Mouse (Mus musculus) megakaryocyte-erythroid progenitor cell, adult 5-6 weeks (primary cell): Measurements from ENCODE around the gene Sprr2b. TPM values are rescaled to one million over a fixed set of nuclear protein-coding genes. Genes with fewer than 3 reads are reported as not detected.
"Not testable (repeated sequence)": the region's sequence is repeated elsewhere in the genome, so short reads cannot be mapped to it uniquely, and the experiment has no call there.

Experiments
- ATAC-seq: replicated peaks from 2 replicates; pipeline ENCODE4 v1.8.0; 2016; ENCODE audit warnings: mild to moderate bottlenecking, inconsistent platforms; ENCODE audit not compliant: severe bottlenecking, poor library complexity, low FRiP score, low TSS enrichment
- total RNA-seq, 2 experiments: library from RNA; stranded (forward) in 1 of 2; stranded (reverse) in 1 of 2; fragments of 200-1000, 215-1000 nt in 1 of 2; fragments of >200 nt in 1 of 2; fragmentation: Nextera tagmentation in 1 of 2; gene quantifications; 2 replicates each; pipeline ENCODE4 v1.2.3; 2014 to 2017

Gene Sprr2b
- total RNA-seq (2014; fragmentation: Nextera tagmentation) (not detected in 2 replicates), total RNA-seq (2017) (not detected in 2 replicates)

DNA sequence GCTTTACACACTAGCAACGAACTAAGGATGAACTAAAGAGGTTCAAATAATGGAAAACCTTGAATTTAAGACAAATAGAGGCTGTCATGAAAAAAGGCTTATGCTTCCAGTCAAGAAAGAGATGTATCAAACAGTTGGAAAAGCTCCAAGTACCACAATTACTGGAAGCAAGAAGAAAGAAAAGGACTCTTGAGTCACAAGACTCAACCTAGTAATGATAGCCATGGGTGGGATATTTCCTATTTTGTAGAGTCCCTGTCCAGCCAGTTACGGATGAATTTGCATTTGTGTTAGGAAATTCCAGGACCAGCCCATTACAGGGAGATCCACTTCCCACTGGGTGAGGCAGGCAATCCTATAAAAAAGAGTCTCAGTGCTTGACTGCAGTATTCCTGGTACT lies at the start of gene Sprr2b:
Gene Sprr2b (plus strand): TSS at position 301 of the 400 bp plus-strand sequence.
- no peak for ATAC-seq

- ATAC-seq = 0 out of 2 replicates have a peak, but pooled peaks have one; percentile 14
Measured at GRCm38 (mm10) chr3:92271414-92271985, 44.9 kb upstream of the Sprr2b start.

GRCm38 (mm10) chr3:92273504-92273903 lies 42.9 kb upstream of the Sprr2b start:
- not testable (repeated sequence) for ATAC-seq

DNA sequence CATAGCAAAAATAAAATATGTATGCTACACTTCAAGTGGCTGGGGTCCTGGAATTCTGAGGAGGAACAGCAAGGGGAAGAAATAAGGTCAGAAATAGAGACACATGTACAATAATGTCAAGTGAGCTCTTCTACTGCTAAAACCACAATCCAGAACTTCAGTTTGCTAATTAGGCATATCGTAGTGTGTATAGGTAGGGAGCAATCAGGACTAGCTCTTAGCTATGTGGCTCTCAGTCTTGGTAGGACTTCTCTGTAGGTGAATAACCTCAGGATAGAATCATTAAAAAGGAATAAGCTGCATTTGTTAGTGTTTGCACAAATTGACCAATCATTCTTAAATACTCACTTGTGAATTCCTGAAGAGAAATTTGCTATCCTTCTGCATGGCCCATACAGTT lies 42.4 kb upstream of the Sprr2b start:
- ATAC-seq = peak; percentile 53; the same call in 1 of the 2 replicates

DNA sequence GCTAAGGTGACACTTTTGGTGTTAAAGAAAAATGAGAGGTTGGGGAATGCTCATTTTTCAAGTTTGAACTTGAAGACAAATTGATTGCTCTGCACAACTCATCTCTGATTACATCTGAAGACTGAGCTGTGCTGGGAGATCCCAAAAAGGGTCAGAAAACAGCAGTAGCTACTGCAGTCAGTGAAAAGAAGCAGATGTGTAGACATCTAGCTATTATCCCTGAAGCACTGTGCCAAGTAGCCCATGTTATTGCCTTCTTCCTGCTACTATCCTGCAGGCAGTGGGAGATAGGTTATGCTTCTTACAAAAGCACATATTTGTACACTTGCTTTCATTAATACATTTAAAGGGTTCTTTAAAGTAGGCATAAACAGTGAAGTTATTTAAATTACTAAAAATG lies 36.8 kb upstream of the Sprr2b start:
- ATAC-seq = not testable (repeated sequence)

DNA sequence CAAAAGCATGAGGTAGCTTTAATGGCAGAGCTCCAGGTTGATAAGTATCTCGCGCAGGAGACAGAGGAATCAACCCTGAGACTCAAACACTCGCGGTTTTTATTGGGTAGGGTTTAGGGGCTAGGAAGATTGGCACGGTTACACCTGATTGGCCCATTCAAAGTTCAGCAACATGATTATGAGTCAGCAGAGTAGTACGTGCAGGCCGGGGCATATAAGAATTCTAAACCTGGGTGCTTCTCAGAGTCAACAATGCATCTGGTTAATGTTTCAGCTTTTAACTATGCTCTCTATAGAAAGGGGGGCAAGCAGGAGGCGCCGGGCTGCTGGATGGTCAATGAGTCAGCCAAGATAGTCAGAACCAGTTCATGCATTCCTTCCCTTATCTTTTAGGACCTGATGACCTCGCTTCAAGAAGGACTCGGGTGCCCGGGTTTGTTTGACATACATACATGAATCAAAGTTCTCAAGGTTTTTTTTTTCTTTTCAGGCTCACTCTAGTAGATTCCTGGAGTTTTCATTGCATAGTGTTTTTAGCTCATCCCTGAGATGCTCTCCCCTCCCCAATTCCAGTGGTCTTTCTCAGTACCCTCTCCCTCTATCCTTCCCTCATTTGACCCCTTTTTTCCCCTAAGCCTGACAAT lies 35.3 kb upstream of the Sprr2b start:
- ATAC-seq = not testable (repeated sequence)

- ATAC-seq = not testable (repeated sequence)
Measured at GRCm38 (mm10) chr3:92285101-92285500, 31.3 kb upstream of the Sprr2b start, which contains the start of gene Sprr2a3. Gene Sprr2a3 (plus strand): TSS chr3:92285417.

DNA sequence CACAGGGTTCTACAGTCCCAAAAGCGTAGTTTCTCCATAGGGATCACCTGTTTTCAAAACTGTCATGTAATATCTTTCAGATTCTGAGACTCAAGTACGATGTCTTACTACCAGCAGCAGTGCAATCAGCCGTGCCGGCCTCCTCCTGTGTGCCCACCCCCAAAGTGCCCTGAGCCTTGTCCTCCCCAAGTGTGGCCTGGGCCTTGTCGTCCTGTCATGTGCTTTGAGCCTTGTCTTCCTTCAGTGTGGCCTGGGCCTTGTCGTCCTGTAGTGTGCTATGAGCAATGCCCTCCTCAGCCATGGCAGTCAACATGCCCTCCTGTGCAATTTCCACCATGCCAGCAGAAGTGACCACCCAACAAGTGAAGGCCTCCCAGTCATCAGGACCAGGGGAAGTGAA lies 27.9 kb upstream of the Sprr2b start:
- not testable (repeated sequence) for ATAC-seq

DNA sequence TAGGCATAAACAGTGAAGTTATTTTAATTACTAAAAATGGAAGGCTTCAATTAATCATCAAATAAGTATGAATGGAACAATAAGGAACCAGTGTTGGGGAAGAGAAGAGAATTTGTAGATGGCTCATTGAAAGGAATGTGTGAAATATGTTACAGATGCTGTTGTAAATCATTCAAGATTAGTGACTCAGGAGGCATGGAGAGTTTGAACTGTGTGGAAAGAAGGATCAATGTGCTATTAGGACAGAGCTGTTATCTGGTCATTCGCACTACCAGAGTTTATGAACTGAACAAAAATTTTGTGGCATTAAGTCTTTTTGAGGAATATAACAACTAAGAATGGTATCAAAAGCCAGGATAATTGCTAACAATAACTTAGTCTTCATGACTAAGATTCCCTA lies 9.0 kb upstream of the Sprr2b start:
- ATAC-seq = no peak

DNA sequence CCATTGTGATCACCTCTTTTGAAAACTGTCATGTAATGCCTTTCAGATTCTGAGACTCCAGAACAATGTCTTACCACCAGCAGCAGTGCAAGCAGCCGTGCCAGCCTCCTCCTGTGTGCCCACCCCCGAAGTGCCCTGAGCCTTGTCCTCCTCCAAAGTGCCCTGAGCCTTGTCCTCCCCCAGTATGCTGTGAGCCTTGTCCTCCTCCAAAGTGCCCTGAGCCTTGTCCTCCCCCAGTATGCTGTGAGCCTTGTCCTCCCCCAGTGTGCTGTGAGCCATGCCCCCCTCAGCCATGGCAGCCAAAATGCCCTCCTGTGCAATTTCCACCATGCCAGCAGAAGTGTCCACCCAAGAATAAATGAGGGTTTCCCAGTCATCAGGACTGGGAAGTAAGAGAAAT lies 964 bp downstream of the Sprr2b start:
- no peak for ATAC-seq

GRCm38 (mm10) chr3:92336278-92336677 lies 19.9 kb downstream of the Sprr2b start:
- no peak for ATAC-seq

GRCm38 (mm10) chr3:92338840-92339239 lies 22.4 kb downstream of the Sprr2b start, which contains the start of gene Sprr2d:
Gene Sprr2d (plus strand): TSS chr3:92339140.
- ATAC-seq = no peak

DNA sequence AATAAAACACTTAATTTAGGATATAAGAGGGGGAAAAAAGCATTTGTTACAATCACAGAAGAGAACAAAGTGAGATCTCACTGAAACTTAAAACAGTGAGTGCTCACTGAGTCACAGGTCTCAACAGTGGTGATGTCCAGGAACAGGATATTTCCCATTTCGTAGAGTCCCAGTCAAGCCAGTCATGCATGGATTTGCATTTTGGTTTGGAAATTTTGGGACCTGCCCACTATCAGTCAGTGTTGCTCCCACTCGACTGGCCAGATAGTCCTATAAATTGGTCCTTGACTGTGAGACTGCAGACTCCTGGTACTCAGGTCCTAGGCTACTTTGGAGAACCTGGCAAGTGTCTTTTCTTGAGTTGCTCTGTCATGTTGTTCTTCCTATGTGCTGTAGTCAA lies 35.4 kb downstream of the Sprr2b start, which contains the start of gene Sprr2e:
Gene Sprr2e (plus strand): TSS at position 301 of the 400 bp plus-strand sequence.
- no peak for ATAC-seq

- ATAC-seq = no peak
Measured at GRCm38 (mm10) chr3:92361619-92362018, 45.2 kb downstream of the Sprr2b start.

DNA sequence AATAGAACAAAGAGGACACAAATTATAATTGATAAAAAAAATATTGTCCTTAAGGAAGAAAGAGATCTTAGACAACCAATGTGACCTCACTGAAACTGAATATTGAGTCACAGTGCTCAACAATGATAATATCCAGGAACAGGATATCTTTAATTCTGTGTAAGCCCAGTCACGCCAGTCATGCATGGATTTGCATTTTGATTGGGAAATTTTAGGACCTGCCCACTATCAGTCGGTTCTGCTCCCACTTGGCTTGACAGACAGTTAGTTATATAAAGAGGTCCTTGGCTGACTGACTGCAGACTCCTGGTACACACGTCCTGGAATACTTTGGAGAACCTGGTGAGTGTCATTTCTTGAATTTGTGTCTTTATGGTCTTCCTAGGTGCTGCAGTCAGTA lies 48.5 kb downstream of the Sprr2b start, which contains the start of gene Sprr2f:
Gene Sprr2f (plus strand): TSS at position 301 of the 400 bp plus-strand sequence.
- no peak for ATAC-seq

Other genes with a start within 250 kb of the Sprr2b start
- gene Lor, start 233.5 kb upstream of the Sprr2b start, total RNA-seq (2014; fragmentation: Nextera tagmentation) = not detected in 2 replicates
- gene Lor, start 233.5 kb upstream of the Sprr2b start, total RNA-seq (2017) = not detected in 2 replicates
- gene Prr9, start 192.7 kb upstream of the Sprr2b start, total RNA-seq (2014; fragmentation: Nextera tagmentation) = not detected in 2 replicates
- not detected in 2 replicates for gene Prr9, start 192.7 kb upstream of the Sprr2b start, total RNA-seq (2017)
- not detected in 2 replicates for gene Lelp1, start 173.9 kb upstream of the Sprr2b start, total RNA-seq (2014; fragmentation: Nextera tagmentation)
- not detected in 2 replicates for gene Lelp1, start 173.9 kb upstream of the Sprr2b start, total RNA-seq (2017)
- not detected in 2 replicates for gene Sprr2a1, start 100.8 kb upstream of the Sprr2b start, total RNA-seq (2014; fragmentation: Nextera tagmentation)
- not detected in 2 replicates for gene Sprr2a1, start 100.8 kb upstream of the Sprr2b start, total RNA-seq (2017)
- gene Sprr2a2, start 100.7 kb upstream of the Sprr2b start, total RNA-seq (2014; fragmentation: Nextera tagmentation) = not detected in 2 replicates
- not detected in 2 replicates for gene Sprr2a2, start 100.7 kb upstream of the Sprr2b start, total RNA-seq (2017)
- gene Sprr2a3, start 31.2 kb upstream of the Sprr2b start, total RNA-seq (2014; fragmentation: Nextera tagmentation) = not detected in 2 replicates
- not detected in 2 replicates for gene Sprr2a3, start 31.2 kb upstream of the Sprr2b start, total RNA-seq (2017)
- not detected in 2 replicates for gene Sprr2d, start 22.5 kb downstream of the Sprr2b start, total RNA-seq (2014; fragmentation: Nextera tagmentation)
- gene Sprr2d, start 22.5 kb downstream of the Sprr2b start, total RNA-seq (2017) = not detected in 2 replicates
- gene Sprr2e, start 35.5 kb downstream of the Sprr2b start, total RNA-seq (2014; fragmentation: Nextera tagmentation) = not detected in 2 replicates
- gene Sprr2e, start 35.5 kb downstream of the Sprr2b start, total RNA-seq (2017) = not detected in 2 replicates
- not detected in 2 replicates for gene Sprr2f, start 48.6 kb downstream of the Sprr2b start, total RNA-seq (2014; fragmentation: Nextera tagmentation)
- not detected in 2 replicates for gene Sprr2f, start 48.6 kb downstream of the Sprr2b start, total RNA-seq (2017)
- gene Sprr2h, start 69.1 kb downstream of the Sprr2b start, total RNA-seq (2014; fragmentation: Nextera tagmentation) = not detected in 2 replicates
- not detected in 2 replicates for gene Sprr2h, start 69.1 kb downstream of the Sprr2b start, total RNA-seq (2017)
- not detected in 2 replicates for gene Sprr2i, start 91.4 kb downstream of the Sprr2b start, total RNA-seq (2014; fragmentation: Nextera tagmentation)
- not detected in 2 replicates for gene Sprr2i, start 91.4 kb downstream of the Sprr2b start, total RNA-seq (2017)
- gene Sprr2j-ps, start 101.5 kb downstream of the Sprr2b start, total RNA-seq (2014; fragmentation: Nextera tagmentation) = not detected in 2 replicates
- not detected in 2 replicates for gene Sprr2j-ps, start 101.5 kb downstream of the Sprr2b start, total RNA-seq (2017)
- 4.8 and 16.6 TPM in 2 replicates for gene Gm9774, start 112.8 kb downstream of the Sprr2b start, total RNA-seq (2014; fragmentation: Nextera tagmentation)
- 1.1 and 3.6 TPM in 2 replicates for gene Gm9774, start 112.8 kb downstream of the Sprr2b start, total RNA-seq (2017)
- gene Sprr2k, start 116.0 kb downstream of the Sprr2b start, total RNA-seq (2014; fragmentation: Nextera tagmentation) = not detected in 2 replicates
- gene Sprr2k, start 116.0 kb downstream of the Sprr2b start, total RNA-seq (2017) = not detected in 2 replicates
- not detected in 2 replicates for gene Sprr1b, start 122.2 kb downstream of the Sprr2b start, total RNA-seq (2014; fragmentation: Nextera tagmentation)
- gene Sprr1b, start 122.2 kb downstream of the Sprr2b start, total RNA-seq (2017) = not detected in 2 replicates
- gene Sprr3, start 142.1 kb downstream of the Sprr2b start, total RNA-seq (2014; fragmentation: Nextera tagmentation) = not detected in 2 replicates
- not detected in 2 replicates for gene Sprr3, start 142.1 kb downstream of the Sprr2b start, total RNA-seq (2017)
- not detected in 2 replicates for gene Sprr1a, start 169.3 kb downstream of the Sprr2b start, total RNA-seq (2014; fragmentation: Nextera tagmentation)
- not detected in 2 replicates for gene Sprr1a, start 169.3 kb downstream of the Sprr2b start, total RNA-seq (2017)
- not detected in 2 replicates for gene Sprr4, start 183.9 kb downstream of the Sprr2b start, total RNA-seq (2014; fragmentation: Nextera tagmentation)
- not detected in 2 replicates for gene Sprr4, start 183.9 kb downstream of the Sprr2b start, total RNA-seq (2017)
- gene 2310046K23Rik, start 217.9 kb downstream of the Sprr2b start, total RNA-seq (2014; fragmentation: Nextera tagmentation) = not detected in 2 replicates
- not detected in 2 replicates for gene 2310046K23Rik, start 217.9 kb downstream of the Sprr2b start, total RNA-seq (2017)